Mouse (Mus musculus) spleen, adult 10 weeks (tissue): Measurements from ENCODE around the gene 2210408I21Rik. TPM values are rescaled to one million over a fixed set of nuclear protein-coding genes. Genes with fewer than 3 reads are reported as not detected.

Source experiments
- polyA plus RNA-seq: library from polyadenylated mRNA; stranded (reverse); fragments of 350-450 nt; fragmentation: Illumina TruSeq; extraction: RNeasy Lipid Tissue Mini Kit (QIAGEN cat#74804); gene quantifications from one replicate; pipeline ENCODE4 v1.2.3, GENCODE M21; 2015; ENCODE audit warnings: low replicate concordance; ENCODE audit not compliant: insufficient read depth

The 2210408I21Rik gene
- 3.4 TPM for polyA plus RNA-seq

DNA sequence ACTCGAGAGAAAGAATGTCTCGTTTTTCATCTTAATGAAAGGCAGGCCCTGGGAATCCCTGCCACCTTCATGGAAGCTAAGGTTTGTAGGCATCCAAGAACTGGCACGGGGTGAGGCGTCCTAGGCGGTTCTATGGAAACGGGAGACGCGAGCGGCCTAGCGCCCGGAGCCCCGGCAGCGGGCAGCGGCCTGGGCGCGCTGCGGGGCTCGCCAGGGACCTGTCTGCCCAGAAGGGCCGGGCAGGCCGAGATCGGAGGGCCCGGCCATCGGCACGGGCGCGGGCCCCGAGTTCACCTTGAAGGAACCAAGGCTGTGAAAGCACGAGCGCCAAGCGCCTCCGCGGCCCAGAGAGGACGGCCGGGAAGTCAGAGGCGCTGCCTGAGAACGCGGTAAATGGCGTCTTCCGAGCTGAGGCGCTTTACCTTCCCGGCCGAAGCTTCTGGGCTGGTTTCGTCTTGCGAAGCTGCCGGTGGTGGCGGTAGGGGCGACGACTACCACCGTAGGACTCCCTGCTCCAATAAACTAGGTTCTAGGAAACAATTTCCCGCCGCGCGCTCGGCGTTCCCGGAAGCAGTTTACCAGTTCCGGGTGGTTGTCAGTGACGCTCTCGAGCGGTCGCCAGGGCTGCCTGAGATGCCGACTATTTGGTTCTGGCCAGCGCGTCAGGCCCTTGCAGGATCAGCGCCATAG lies at the start of gene 2210408I21Rik, which contains the start of gene Slf1:
TSS of gene 2210408I21Rik (plus strand) at position 610 of the 690 bp plus-strand sequence.
TSS of gene Slf1 (minus strand) at position 543 of the 690 bp plus-strand sequence.

Other genes with a start within 250 kb of the 2210408I21Rik start
- gene Slf1, start 67 bp upstream of the 2210408I21Rik start, polyA plus RNA-seq = 20.7 TPM